Mouse (Mus musculus) cerebellum, adult 2 months (tissue): ENCODE results near the gene Nsmf. TPM values are rescaled to one million over a fixed set of nuclear protein-coding genes. Genes with fewer than 3 reads are reported as not detected.

Source experiments
- DNase-seq, 2 experiments: peaks; one replicate each; pipeline ENCODE4 v3.0.0; 2021
- H3K27ac ChIP-seq: fragments of 200-500 bp; 2 replicates; pipeline ENCODE4 v1.5.1; 2012; ENCODE audit warnings: low read length, control low read depth, inconsistent platforms; ENCODE audit not compliant: insufficient read depth
- H3K27me3 ChIP-seq: fragments of 200-500 bp; 2 replicates; pipeline ENCODE4 v1.6.1; 2012; ENCODE audit warnings: inconsistent platforms, mild to moderate bottlenecking, low read length, moderate library complexity; ENCODE audit not compliant: control insufficient read depth, insufficient read depth
- H3K4me1 ChIP-seq: fragments of 200-500 bp; 2 replicates; pipeline ENCODE4 v1.6.1; 2011; ENCODE audit warnings: low read length; ENCODE audit not compliant: control insufficient read depth, insufficient read depth
- H3K4me3 ChIP-seq: fragments of 200-500 bp; replicated peaks from 2 replicates; pipeline ENCODE3; 2011; ENCODE audit warnings: mild to moderate bottlenecking, low read depth, low read length, control low read depth; ENCODE audit not compliant: insufficient read depth
- CTCF ChIP-seq: fragments of 200-500 bp; IDR thresholded peaks from 2 replicates; pipeline ENCODE4 v1.5.1; 2011; ENCODE audit warnings: low read depth, mild to moderate bottlenecking, control low read depth, low read length, moderate library complexity, borderline replicate concordance; ENCODE audit not compliant: insufficient read depth
- POLR2A ChIP-seq: fragments of 200-500 bp; IDR thresholded peaks from 2 replicates; pipeline ENCODE4 v1.6.1; 2011; ENCODE audit warnings: low read length, control low read depth, borderline replicate concordance; ENCODE audit not compliant: insufficient read depth
- WGBS: fragments of 180-500 bp; shearing (Covaris S2); methylation state at CpG from one replicate; pipeline ENCODE4 v1.1.7; 2018; 5-methylcytosine and 5-hydroxymethylcytosine counted together
- polyA plus RNA-seq: library from polyadenylated mRNA; depleted of rRNA; stranded (reverse); fragments of >200 nt; gene quantifications from 2 replicates; pipeline ENCODE4 v1.2.3, GENCODE M21; 2012

Gene Nsmf
- polyA plus RNA-seq, 1 experiment = 244 TPM

DNA sequence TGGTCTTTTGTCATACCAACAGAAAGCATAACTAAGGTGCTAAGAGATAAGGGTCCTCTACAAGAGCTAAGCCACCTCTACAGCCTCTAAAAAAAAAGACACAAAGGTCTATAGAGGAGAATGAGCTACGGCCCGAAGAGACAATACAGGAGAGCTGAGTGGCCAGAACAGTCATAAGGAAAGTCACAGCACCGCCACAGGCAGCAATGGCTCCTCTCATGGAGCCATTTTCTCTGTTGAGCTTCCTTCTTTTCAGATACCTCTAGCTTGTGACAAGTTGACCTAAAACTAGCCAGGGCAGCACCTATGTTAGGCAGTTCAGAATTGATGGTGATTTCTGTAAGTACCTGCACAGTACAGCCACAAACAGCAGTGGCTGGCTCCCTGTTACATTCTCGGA, 12.4 kb downstream of the Nsmf start:
- TF ChIP-seq POLR2A (no peak), CTCF (no peak)
- no peaks in the 10 kb centered on the region for H3K4me1 ChIP-seq
- H3K4me3 ChIP-seq = no peak overlapping the region
- DNase-seq = no peak
- 81% methylated on average over 4 of the region's 4 CpGs for WGBS
- H3K27me3 ChIP-seq = no peaks in the 10 kb centered on the region; the same call in 1 of the 2 replicates
- no peak overlapping the region for H3K27ac ChIP-seq

DNA sequence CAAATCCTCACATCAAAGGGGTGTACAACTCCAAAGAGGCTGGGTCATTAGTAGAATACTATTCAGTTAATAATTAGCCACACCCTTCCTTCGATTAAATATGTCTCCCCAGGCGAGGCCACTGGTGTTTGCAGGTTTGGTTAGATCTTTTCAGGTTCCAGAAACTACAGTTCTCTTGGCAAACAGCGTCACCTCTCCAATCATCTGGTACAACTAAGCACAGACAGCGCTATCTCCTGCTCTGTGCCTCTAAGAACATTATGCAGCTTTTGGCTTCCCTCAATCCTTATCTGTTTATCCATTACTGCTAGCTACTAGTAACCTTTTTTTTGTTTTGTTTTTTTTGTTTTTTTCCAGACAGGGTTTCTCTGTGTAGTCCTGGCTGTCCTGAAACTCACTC, 15.4 kb downstream of the Nsmf start:
- Histone ChIP-seq H3K4me1 (no peaks in the 10 kb centered on the region), H3K4me3 (no peak overlapping the region), H3K27ac (no peak overlapping the region), H3K27me3 (no peaks in the 10 kb centered on the region; the same call in 1 of the 2 replicates)
- TF ChIP-seq CTCF (no peak), POLR2A (no peak)
- DNase-seq = no peak
- 77% methylated on average over 4 of the region's 4 CpGs for WGBS

DNA sequence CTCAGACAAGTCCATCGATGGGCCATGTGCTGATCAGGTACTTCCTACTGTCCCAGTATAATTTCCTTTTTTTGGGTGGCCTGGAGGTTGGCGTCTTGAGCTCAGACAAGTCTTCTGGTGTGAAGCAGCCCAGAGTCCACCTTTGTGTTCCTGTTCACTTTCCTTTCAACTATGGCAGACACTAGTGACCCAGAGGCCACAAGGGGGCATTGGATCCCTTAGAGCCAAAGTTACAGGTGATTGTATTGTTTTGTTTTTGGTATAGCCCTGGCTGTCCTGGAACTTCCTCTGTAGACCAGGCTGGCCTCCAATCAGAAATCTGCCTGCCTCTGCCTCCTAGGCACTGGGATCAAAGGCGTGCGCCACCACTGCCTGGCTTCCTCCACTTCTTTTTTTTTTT, 18.2 kb downstream of the Nsmf start:
- WGBS = 91% methylated on average over 4 of the region's 4 CpGs
- Histone ChIP-seq H3K27me3 (no peaks in the 10 kb centered on the region; the same call in 1 of the 2 replicates), H3K4me1 (no peaks in the 10 kb centered on the region), H3K4me3 (no peak overlapping the region), H3K27ac (no peak overlapping the region)
- no peak for DNase-seq
- TF ChIP-seq CTCF (no peak), POLR2A (no peak)

DNA sequence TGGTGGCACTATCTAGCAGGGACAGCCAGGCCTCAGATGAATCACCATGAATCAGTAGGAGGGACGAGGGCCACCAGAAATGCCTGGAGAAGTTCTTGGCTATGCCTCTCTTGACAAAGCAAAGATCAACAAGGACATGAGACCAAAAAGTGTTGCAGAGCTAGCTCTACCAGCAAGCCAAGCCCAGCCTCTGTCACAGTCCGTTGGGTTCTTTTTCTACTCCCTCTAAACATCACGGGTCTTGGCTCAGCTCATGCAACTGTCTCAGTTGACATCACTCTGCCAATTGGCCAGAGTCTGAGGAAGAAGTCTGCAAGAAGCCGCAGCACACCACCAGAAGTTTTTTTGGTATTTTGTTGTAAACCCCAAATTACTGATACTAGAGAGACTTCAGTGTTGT, 21.4 kb downstream of the Nsmf start:
- no peak for TF ChIP-seq POLR2A
- TF ChIP-seq CTCF = no peak
- DNase-seq = no peak
- Histone ChIP-seq H3K27me3 (no peaks in the 10 kb centered on the region; the same call in 1 of the 2 replicates), H3K4me1 (no peaks in the 10 kb centered on the region), H3K4me3 (no peak overlapping the region), H3K27ac (no peak overlapping the region)
- WGBS = 30% methylated on average over 4 of the region's 4 CpGs

DNA sequence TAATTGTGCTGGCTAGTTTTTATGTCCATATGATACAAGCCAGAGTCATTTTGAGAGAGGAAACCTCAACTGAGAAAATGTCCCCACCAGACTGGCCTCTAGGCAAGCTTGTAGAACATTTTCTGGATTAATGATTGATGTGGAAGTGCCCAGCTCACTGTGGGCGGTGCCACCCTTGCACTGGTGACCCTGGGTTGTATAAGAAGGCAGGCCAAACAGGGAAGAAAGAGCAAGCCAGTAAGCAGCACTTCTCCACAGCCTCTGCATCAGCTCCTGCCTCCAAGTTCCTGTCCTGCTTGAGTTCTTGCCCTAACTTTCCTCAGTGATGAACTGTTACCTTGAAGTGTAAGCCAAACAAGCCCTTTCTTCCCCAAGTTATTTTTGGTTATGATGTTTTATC, 24.8 kb downstream of the Nsmf start:
- DNase-seq = no peak
- no peak overlapping the region for H3K4me3 ChIP-seq
- 67% methylated on average over 1 of the region's 1 CpGs for WGBS
- no peak for TF ChIP-seq POLR2A
- TF ChIP-seq CTCF = no peak
- H3K4me1 ChIP-seq = no peaks in the 10 kb centered on the region
- no peak overlapping the region for H3K27ac ChIP-seq
- H3K27me3 ChIP-seq = no peaks in the 10 kb centered on the region; the same call in 1 of the 2 replicates

DNA sequence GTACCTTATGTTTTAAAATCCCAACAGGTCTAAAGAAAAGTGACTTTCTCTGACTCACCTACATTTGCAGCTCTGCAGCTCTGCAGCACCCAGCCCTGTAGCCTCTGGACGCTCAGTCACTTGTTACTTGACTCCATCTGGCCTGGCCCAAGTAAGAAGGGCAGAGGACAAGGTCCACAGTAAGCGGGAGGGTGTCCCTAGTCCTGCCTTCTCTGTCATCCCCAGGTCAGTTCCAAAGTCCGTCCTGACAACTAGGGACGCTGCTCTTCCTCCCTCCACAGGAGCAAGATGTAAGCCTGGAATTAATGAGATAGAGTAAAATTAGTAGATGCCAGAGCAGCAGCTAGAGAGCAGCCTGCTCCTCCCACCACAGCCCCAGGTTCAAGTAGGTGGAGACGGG, 25.9 kb downstream of the Nsmf start, which contains the start of gene Entpd8:
Gene Entpd8, plus strand, starts transcription at position 229 of the 400 bp plus-strand sequence.
- TF ChIP-seq POLR2A = no peak
- Histone ChIP-seq H3K27ac (no peak within 1 kb of the TSS), H3K4me1 (no peaks in the 10 kb centered on the region), H3K4me3 (no peak within 1 kb of the TSS), H3K27me3 (no peaks in the 10 kb centered on the region; the same call in 1 of the 2 replicates)
- DNase-seq = no peak
- WGBS = 69% methylated on average over 5 of the region's 5 CpGs

DNA sequence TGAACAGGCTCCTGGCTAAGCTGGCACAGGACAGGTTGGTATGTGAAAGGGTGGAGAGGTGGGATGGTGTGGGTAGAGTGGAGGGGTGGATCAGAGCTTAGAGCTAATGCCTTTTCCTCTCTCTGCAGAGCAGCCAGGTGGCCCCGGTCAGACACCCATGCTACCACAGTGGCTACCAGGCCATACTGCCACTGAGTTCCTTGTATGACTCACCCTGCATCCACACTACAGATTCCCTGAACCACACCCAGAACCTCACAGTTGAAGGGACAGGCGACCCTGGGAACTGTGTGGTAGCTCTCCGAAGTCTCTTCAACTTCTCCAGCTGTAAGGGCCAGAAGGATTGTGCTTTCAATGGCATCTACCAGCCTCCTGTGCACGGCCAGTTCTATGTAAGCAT, 29.5 kb downstream of the Nsmf start:
- DNase-seq = no peak
- WGBS = 88% methylated on average over 4 of the region's 4 CpGs
- Histone ChIP-seq H3K27ac (no peak overlapping the region), H3K4me1 (no peaks in the 10 kb centered on the region; the same call in 1 of the 2 replicates), H3K27me3 (no peaks in the 10 kb centered on the region; the same call in 1 of the 2 replicates), H3K4me3 (no peak overlapping the region)
- no peak for TF ChIP-seq CTCF
- TF ChIP-seq POLR2A = no peak

DNA sequence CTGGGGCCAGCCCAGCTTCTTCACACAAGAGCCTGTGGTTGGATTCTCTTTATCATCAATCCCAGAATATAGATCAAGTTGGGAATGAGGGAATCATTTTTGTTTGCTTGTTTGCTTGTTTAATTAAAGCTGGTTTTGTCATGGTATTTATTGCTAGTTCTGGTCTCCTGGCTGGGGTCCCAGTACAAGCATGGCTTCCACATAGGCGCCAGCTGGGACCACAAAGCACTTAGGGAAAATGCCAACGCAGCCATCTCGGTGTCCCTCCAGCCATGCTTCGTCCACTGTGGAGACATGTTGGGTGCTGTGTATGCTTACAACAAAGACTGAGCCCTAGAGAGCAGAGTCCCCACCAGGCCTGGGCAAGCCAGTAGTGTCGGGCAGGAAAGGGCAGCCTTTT, 31.4 kb downstream of the Nsmf start:
- H3K4me3 ChIP-seq = no peak overlapping the region
- H3K27ac ChIP-seq = no peak overlapping the region
- H3K27me3 ChIP-seq = no peaks in the 10 kb centered on the region; the same call in 1 of the 2 replicates
- H3K4me1 ChIP-seq = no peaks in the 10 kb centered on the region; the same call in 1 of the 2 replicates
- TF ChIP-seq CTCF (no peak), POLR2A (no peak)
- no peak for DNase-seq
- WGBS = 41% methylated on average over 5 of the region's 5 CpGs

DNA sequence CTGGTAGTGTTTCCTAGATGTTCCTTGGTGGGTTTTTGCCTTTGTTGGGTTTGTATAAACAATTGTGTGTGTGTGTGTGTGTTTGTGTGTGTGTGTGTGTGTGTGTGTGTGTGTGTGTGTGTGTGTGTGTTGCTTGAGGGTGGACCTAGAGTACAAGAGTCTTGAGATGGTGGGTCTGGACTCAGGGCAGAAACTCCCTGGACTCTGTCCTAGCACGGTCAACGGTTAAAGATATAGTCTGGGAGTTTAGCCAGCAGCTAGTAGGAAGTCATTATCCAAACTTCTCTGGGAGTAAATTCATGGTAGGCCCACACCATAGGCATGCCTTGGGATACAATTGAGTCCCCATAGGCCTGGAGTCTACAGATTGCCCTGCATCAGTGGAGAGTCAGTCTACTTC, 33.7 kb downstream of the Nsmf start:
- H3K27ac ChIP-seq = no peak overlapping the region
- TF ChIP-seq CTCF (no peak), POLR2A (no peak)
- DNase-seq = no peak
- no peak overlapping the region for H3K4me3 ChIP-seq
- no peaks in the 10 kb centered on the region for H3K27me3 ChIP-seq
- H3K4me1 ChIP-seq = no peaks in the 10 kb centered on the region; the same call in 1 of the 2 replicates
- WGBS = 60% methylated on average over 2 of the region's 2 CpGs
